Mouse (Mus musculus) CH12.LX (cell line): ENCODE measurements around the gene Ccnl2. TPM values are rescaled to one million over a fixed set of nuclear protein-coding genes. Genes with fewer than 3 reads are reported as not detected.

Source experiments
- DNase-seq: peaks from one replicate; pipeline ENCODE4 v3.0.0-alpha.2; 2013; ENCODE audit errors: extremely low read depth
- H3K27ac ChIP-seq: 2 replicates; pipeline ENCODE4 v1.5.1; 2012; ENCODE audit warnings: low read depth, mild to moderate bottlenecking, control low read depth, moderate library complexity; ENCODE audit not compliant: insufficient read depth
- H3K27me3 ChIP-seq: replicated peaks from 2 replicates; pipeline ENCODE3; 2012; ENCODE audit warnings: inconsistent platforms
- H3K36me3 ChIP-seq, 2 experiments: replicated peaks in 1 of 2; 2 replicates each; pipeline versions ENCODE3 to v1.6.1; 2012; ENCODE audit warnings: inconsistent platforms in 1 of 2, low read length in 1 of 2, mild to moderate bottlenecking in 1 of 2, mixed read lengths in 1 of 2, moderate library complexity in 1 of 2; ENCODE audit not compliant: control insufficient read depth in 1 of 2, insufficient read depth in 1 of 2
- H3K4me1 ChIP-seq, 2 experiments: 2 replicates each; pipeline ENCODE4 v1.6.1; 2012; ENCODE audit warnings: inconsistent platforms in 1 of 2, moderate library complexity in 1 of 2; ENCODE audit not compliant: insufficient read depth in 2 of 2, control insufficient read depth in 1 of 2
- H3K4me2 ChIP-seq: 2 replicates; pipeline ENCODE4 v1.6.1; 2012; ENCODE audit warnings: low read depth, mild to moderate bottlenecking, control low read depth; ENCODE audit not compliant: poor library complexity, insufficient read depth, severe bottlenecking
- H3K4me3 ChIP-seq, 3 experiments: fragments of 150-350 bp in 1 of 3; sonication (generic) in 1 of 3; replicated peaks in 1 of 3; 2 replicates each; pipeline versions ENCODE3 to v1.5.1; 2011 to 2012; ENCODE audit warnings: low read depth in 2 of 3, low read length in 2 of 3, mild to moderate bottlenecking in 2 of 3, moderate library complexity in 2 of 3, control low read depth in 1 of 3, improper control_type of control experiment in 1 of 3, inconsistent platforms in 1 of 3, mixed read lengths in 1 of 3; ENCODE audit not compliant: poor library complexity in 1 of 3
- H3K79me2 ChIP-seq: replicated peaks from 2 replicates; pipeline ENCODE4 v1.6.1; 2012; ENCODE audit warnings: mild to moderate bottlenecking, moderate library complexity; ENCODE audit not compliant: control insufficient read depth, poor library complexity, insufficient read depth, severe bottlenecking; ENCODE audit errors: extremely low read depth
- H3K9ac ChIP-seq: 2 replicates; pipeline ENCODE4 v1.6.1; 2012; ENCODE audit warnings: low read depth, mild to moderate bottlenecking, control low read depth, moderate library complexity; ENCODE audit not compliant: insufficient read depth
- H3K9me3 ChIP-seq: replicated peaks from 2 replicates; pipeline ENCODE3; 2012; ENCODE audit warnings: low read length, inconsistent platforms, mixed read lengths
- CHD1 ChIP-seq: IDR thresholded peaks from 2 replicates; pipeline ENCODE4 v1.6.1; 2012; ENCODE audit warnings: low read depth, low read length, improper control_type of control experiment, inconsistent platforms
- E2F4 ChIP-seq: IDR thresholded peaks from 2 replicates; pipeline ENCODE4 v1.6.1; 2011; ENCODE audit warnings: low read depth, low read length, improper control_type of control experiment; ENCODE audit not compliant: insufficient replicate concordance
- EP300 ChIP-seq: IDR thresholded peaks from 2 replicates; pipeline ENCODE4 v1.6.1; 2011; ENCODE audit warnings: low read length, improper control_type of control experiment
- ETS1 ChIP-seq: conservative IDR thresholded peaks from 2 replicates; pipeline ENCODE4 v1.6.1; 2012; ENCODE audit warnings: low read depth, mild to moderate bottlenecking, inconsistent platforms, low read length, improper control_type of control experiment, moderate library complexity
- JUND ChIP-seq: conservative IDR thresholded peaks from 2 replicates; pipeline ENCODE4 v1.6.1; 2011; ENCODE audit warnings: low read depth, low read length, improper control_type of control experiment
- MAFK ChIP-seq: IDR thresholded peaks from 2 replicates; pipeline ENCODE4 v1.6.1; 2011; ENCODE audit warnings: low read length, improper control_type of control experiment; ENCODE audit not compliant: insufficient replicate concordance
- MAZ ChIP-seq: IDR thresholded peaks from 2 replicates; pipeline ENCODE4 v1.6.1; 2012; ENCODE audit warnings: low read depth, mild to moderate bottlenecking, inconsistent platforms, low read length, improper control_type of control experiment, moderate library complexity
- MEF2A ChIP-seq: IDR thresholded peaks from 2 replicates; pipeline ENCODE4 v1.6.1; 2014; ENCODE audit warnings: low read depth, mild to moderate bottlenecking, inconsistent platforms, low read length, improper control_type of control experiment, borderline replicate concordance
- NELFE ChIP-seq: IDR thresholded peaks from 2 replicates; pipeline ENCODE4 v1.6.1; 2011; ENCODE audit warnings: low read depth, low read length, improper control_type of control experiment
- SIN3A ChIP-seq: IDR thresholded peaks from 2 replicates; pipeline ENCODE4 v1.6.1; 2012; ENCODE audit warnings: low read length, improper control_type of control experiment, inconsistent platforms
- ZKSCAN1 ChIP-seq: IDR thresholded peaks from 2 replicates; pipeline ENCODE4 v1.6.1; 2012; ENCODE audit warnings: low read depth, inconsistent platforms, low read length, improper control_type of control experiment, borderline replicate concordance
- ZMIZ1 ChIP-seq: IDR thresholded peaks from 2 replicates; pipeline ENCODE4 v1.6.1; 2012; ENCODE audit warnings: low read depth, mild to moderate bottlenecking, inconsistent platforms, low read length, improper control_type of control experiment
- ZNF384 ChIP-seq: IDR thresholded peaks from 2 replicates; pipeline ENCODE4 v1.6.1; 2012; ENCODE audit warnings: low read depth, low read length, improper control_type of control experiment, inconsistent platforms
- dilution Hi-C: fragments of 300-500 bp; cut with MboI; formaldehyde crosslinking; loops from 2 replicates; pipeline ENCODE4 v1.14.3; 2020; ENCODE audit warnings: low sequenced_read_pairs; ENCODE audit not compliant: extremely low pct_unique_long_range_greater_than_20kb, extremely low pct_ligation_motif_present
- in situ Hi-C: fragments of 300-500 bp; cut with MboI; formaldehyde crosslinking; loops from 3 replicates; pipeline ENCODE4 v1.14.3; 2019; ENCODE audit warnings: low sequenced_read_pairs, low pct_ligation_motif_present, low pct_unique_long_range_greater_than_20kb, mixed read lengths
- polyA plus RNA-seq: library from polyadenylated mRNA; unstranded; fragments of >175 nt; gene quantifications from 2 replicates; pipeline ENCODE4 v1.2.1, GENCODE M21; 2012; ENCODE audit warnings: low read depth; ENCODE audit not compliant: insufficient read length
- total RNA-seq, 2 experiments: library from RNA; depleted of rRNA; stranded (reverse); fragments of 300-350 nt in 1 of 2; fragments of >200 nt in 1 of 2; gene quantifications; 2 replicates each; pipeline ENCODE4 v1.2.3; 2012 to 2014

The Ccnl2 gene
- total and polyA plus RNA-seq, 3 experiments, result 59.6 to 67.7 (median 63.7) TPM

GRCm38 (mm10) chr4:155863001-155863400 is 50.7 kb downstream of the Ccnl2 start, which contains the start of gene Tas1r3:
Tas1r3 (minus strand) TSS chr4:155863362.
- Histone ChIP-seq H3K9ac (no peak within 1 kb of the TSS), H3K79me2 (no peaks in the 10 kb centered on the region), H3K27ac (no peak within 1 kb of the TSS), H3K27me3 (no peaks in the 10 kb centered on the region), H3K9me3 (no peaks in the 10 kb centered on the region), H3K36me3 (peaks cover 67 to 94% of the 10 kb centered on the region in 2 experiments), H3K4me1 (peaks cover 16 to 29% of the 10 kb centered on the region in 2 experiments), H3K4me3 (no peak within 1 kb of the TSS), H3K4me2 (no peak within 1 kb of the TSS)
- in situ Hi-C loops, result no loop called here
- TF ChIP-seq JUND (no peak), ETS1 (no peak), NELFE (no peak), E2F4 (no peak), ZNF384 (no peak)
- dilution Hi-C loops, result no loop called here
- DNase-seq, result no peak

GRCm38 (mm10) chr4:155868614-155869298 is 56.5 kb downstream of the Ccnl2 start:
- H3K27ac ChIP-seq, result 0 out of 2 replicates have a peak overlapping the region, but pooled peaks have one; percentile 5
- peaks cover 50 to 65% of the 10 kb centered on the region in 2 experiments for H3K36me3 ChIP-seq
- H3K4me2 ChIP-seq, result peak overlapping the region; percentile 94
- H3K79me2 ChIP-seq, result peaks cover 31% of the 10 kb centered on the region
- peak overlapping the region; percentile 84 for H3K9ac ChIP-seq
- in situ Hi-C loops, result no loop called here
- no peaks in the 10 kb centered on the region for H3K27me3 ChIP-seq
- no peak for DNase-seq
- TF ChIP-seq ZMIZ1, result no peak
- TF ChIP-seq MAFK, result no peak
- TF ChIP-seq EP300, result no peak
- TF ChIP-seq SIN3A, result no peak
- TF ChIP-seq ETS1, result no peak
- no peak for TF ChIP-seq MAZ
- TF ChIP-seq MEF2A, result no peak
- no peak for TF ChIP-seq ZKSCAN1
- no peak for TF ChIP-seq CHD1
- dilution Hi-C loops, result no loop called here
- peak overlapping the region; percentile 85 to 93 (median 88) for H3K4me3 ChIP-seq
- peaks cover 26 to 43% of the 10 kb centered on the region in 2 experiments for H3K4me1 ChIP-seq
- no peaks in the 10 kb centered on the region for H3K9me3 ChIP-seq
